Mouse (Mus musculus) CD4-positive, CD25-positive, alpha-beta regulatory T cell, adult 4 months (primary cell): Measurements from ENCODE around the gene Art5. TPM values are rescaled to one million over a fixed set of nuclear protein-coding genes. Genes with fewer than 3 reads are reported as not detected.

ENCODE experiments used
- ATAC-seq: one replicate; pipeline ENCODE4 v1.8.0; 2017
- polyA plus RNA-seq, 2 experiments: library from polyadenylated mRNA; unstranded; fragments of 100-300 nt; shearing (Covaris generic); gene quantifications; one replicate each; pipeline ENCODE4 v1.2.1; 2017

Gene Art5
- polyA plus RNA-seq = under 1 TPM in 1 of 2 experiments, not detected in 1; 0.93 TPM

DNA sequence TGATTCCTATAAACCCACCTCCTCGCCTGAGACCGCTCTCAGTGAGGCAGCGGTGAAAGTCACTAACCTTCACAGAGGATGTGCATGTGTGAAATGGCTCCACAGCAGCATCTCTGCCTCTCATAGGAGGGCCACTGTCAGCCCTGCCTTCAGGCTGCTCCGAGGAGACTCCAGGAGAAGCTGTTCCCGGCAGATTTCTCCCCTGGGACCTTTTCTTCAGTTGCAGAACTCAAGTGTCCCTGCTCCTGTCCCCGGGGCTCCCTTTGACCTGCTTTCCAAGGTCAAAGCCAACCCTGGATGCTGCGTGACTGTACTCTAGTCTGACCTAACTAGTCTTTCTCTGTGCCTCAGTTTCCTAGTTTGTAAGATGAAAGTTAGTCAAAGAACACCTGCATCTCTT, at the start of gene Art5:
Gene Art5, minus strand, starts transcription at position 319 of the 400 bp plus-strand sequence.
- ATAC-seq = no peak

DNA sequence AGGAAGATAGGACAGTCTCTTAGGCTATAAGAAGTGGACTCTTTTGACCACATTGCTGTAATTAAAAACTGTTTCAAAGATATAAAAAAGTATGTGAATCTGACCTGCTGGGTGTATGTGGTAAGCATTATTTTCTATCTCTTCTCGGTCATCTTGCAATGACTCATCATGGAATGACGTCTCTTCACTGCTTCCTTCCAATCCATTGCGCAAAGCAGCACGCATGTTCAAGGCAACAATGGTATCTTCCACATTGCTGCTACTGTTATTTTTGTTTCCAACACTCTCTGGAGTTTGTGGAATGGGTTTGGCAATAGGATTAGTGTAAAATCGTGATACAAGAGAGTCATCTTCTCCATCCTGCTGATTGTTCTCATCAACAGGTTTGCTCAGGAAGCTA, 44.4 kb upstream of the Art5 start:
- no peak for ATAC-seq

DNA sequence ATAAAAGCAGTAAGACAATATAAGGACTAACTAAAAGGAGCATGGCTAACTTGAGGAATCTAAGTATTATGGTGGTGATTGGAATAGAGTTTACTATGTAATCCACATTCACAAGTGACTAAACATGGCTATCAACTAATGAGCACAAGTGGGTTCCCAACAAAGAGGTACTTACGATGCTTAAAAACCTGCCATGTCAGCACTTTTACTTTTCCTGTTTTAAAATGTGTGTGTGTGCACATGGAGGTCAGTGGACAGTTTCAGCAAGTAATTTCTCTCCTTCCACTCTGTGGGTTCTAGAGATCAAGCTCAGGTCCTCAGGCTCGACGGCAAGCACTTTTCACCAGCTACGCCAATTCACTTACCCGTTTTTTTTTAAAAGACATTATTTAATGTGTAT, 28.6 kb upstream of the Art5 start:
- no peak for ATAC-seq

DNA sequence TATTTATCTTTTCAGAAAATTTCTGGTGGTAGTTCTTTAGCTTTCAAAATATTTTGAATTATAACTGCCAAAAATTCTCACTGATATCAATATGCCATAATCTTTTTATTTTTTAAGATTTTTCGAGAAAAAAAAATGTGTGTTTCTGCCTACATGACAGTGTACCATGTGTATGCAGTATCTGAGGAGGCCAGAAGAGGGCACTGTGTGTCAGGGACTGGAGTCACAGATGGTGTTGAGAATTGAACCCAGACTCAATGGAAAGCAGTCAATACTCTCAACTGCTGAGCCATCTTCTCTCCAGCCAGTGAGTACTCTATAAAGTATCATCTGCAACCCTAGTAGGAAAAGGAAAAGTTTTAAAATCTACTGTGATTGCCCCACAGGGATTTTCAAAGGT, 28.2 kb upstream of the Art5 start:
- no peak for ATAC-seq

DNA sequence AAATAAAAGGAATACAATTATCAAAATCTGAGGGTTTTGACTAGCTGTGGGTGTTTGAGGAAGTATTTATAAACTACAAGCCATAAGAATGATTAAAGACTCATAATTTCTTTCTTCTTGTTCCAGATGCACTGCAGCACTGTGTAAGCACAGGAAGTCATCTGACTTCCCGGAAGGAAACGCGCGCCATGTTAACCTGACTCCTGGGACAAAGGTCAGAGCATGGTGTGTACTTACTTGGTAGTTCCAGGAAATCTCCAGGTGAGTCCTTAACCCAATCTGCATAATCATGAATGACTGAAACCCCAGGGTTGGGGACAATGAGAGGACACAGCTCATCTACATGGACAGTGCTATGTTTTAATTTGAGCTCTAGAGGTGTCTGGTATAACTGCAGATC, 23.1 kb upstream of the Art5 start:
- ATAC-seq = no peak

DNA sequence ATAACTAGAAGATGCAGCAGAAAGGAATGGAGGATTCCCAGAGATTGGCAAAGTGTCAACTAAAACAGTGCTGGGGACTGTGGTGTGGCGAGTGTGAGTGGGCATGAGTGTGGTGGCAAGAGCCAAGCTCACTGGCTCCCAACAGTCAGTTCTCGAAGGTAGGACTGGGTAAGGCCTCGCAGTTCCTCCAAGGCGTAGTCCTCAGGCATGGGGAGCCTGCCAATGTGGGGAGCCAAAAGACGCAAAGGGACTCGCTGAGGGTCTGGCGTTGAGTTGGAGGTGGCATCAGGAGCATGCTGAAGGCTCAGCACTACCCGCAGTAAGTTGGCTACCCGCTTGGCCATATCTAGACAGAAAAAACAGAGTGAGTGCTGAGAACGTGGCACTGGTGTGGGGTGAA, 11.0 kb upstream of the Art5 start:
- no peak for ATAC-seq

DNA sequence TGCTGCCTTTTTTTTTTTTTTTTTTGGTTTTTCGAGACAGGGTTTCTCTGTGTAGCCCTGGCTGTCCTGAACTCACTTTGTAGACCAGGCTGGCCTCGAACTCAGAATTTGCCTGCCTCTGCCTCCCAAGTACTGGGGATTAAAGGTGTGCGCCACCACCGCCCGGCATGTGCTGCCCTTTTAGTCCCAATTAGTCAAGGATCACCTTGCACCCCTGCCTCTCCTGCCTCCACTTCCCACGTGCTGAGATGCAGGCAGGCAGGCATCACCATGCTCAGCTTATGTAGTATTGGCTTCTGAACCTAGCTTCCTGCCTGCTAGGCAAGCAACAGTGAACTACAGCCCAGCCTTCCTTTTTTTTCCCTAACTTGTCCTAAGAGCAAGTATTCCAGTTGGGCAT, 8.1 kb upstream of the Art5 start:
- ATAC-seq = no peak

DNA sequence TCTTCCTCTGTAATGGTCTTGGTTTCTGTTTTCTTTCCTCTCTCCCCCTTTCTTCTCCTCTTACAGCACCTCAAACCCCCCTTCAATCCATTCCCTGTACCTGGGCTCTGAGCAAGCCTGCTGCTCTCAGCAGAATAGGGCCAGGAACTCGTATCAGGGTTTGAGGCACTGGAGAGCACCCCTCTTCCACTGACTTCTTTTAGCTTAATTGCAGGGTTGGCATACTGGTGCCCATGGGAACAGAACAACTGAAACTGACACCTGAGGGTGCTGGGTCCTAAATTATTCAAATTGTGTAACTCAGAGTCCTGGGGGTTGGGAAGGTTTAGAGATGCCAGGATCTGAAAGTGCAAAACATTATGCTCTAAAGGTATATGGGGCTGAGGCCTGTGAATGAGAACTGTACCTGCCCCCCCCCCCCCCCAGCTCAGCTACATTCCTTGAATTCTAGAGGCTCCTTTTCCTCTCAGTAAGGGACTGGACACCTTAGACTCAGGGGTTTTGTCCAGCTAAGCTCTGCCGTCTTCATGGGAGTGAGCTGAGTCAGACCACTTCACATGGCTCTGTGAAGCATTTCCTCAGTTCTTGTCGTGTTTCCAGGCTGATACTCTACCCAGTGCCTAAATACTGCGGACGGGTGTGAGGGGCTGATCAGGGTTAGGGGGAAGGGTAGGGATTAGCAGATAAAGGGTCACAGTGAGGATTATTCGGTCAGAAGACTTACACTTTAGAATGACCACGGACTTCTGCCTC, 7.5 kb upstream of the Art5 start, which contains the start of gene Chrna10:
Gene Chrna10, minus strand, starts transcription at position 250 of the 753 bp plus-strand sequence.
- no peak for ATAC-seq

DNA sequence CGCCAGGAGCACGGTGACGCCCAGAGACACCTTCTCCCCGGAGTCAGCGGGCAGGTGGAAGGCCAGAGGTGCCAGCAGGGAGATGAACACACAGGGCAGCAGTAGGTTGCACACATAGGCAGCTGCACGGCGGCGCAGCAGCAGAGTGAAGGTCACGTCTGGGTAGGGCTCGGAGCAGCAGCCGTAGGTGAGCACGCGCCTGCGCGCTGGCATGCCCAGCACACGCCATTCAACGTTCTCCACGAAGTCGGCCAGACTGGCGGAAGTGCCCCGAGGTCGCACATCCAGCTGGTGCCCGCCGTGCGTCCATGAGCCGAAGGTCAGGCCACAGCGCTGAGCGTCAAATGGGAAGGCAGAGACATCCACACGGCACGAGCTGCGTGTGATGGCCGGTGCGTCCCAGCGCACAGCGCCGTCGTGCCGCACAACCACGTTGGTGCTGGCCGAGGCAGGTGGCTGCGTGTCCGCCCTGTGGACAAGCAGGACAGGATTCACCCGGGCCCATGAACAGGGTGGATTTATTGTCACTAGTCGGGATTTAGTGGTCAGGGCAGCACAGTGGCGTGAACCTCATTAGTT, 4.0 kb upstream of the Art5 start:
- no peak for ATAC-seq

DNA sequence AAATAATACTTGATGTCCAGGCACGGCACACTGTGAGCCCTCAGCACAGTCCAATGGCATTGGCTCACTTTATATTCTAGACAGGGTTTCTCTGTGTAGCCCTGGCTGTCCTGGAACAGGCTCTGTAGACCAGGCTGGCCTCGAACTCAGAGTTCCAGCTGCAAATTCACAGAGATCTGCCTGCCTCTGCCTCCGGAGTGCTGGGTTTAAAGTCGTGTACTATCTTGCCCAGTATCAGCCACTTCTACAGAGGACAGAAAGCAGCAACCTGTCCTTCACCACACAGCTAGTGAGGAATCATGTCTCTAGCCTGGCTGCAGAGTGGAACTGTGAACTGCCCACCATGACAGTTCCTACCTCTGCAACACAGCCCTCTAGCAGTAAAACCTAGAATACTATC, 457 bp upstream of the Art5 start:
- ATAC-seq = no peak

DNA sequence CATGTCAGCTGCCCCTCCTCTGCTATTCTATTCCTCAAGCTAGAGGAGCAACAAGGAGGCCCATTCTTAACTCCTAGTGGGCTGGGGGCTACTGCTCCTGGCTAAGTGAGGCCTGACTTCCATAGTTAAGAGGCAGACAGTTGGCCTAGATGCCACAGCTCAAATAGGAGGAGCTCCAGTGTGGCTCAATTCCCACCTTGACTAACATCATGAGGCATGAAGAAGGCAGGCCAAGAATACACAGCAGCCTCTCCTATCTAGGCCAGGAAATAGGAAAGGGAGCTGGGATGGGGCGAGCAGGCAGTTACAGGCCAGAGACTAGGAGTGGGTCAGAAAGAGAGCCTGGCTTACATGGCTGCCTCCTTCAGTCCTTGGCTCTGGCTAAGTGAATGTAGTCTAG, 1.1 kb downstream of the Art5 start:
- ATAC-seq = no peak

DNA sequence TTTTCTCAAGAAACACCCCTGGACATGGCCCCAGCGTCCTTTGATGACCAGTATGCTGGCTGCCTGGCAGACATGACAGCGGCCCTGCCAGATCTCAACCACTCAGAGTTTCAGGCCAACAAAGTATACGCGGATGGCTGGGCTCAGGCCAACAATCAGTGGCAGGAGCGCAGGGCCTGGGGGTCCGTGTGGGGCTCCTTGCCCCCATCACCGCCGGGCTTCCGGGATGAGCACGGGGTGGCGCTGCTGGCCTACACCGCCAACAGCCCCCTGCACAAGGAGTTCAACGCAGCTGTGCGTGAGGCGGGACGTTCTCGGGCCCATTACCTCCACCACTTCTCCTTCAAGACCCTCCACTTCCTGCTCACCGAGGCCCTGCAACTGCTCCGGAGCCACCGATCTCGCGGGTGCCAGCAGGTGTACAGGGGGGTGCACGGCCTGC, 2.6 kb downstream of the Art5 start:
- ATAC-seq = no peak

DNA sequence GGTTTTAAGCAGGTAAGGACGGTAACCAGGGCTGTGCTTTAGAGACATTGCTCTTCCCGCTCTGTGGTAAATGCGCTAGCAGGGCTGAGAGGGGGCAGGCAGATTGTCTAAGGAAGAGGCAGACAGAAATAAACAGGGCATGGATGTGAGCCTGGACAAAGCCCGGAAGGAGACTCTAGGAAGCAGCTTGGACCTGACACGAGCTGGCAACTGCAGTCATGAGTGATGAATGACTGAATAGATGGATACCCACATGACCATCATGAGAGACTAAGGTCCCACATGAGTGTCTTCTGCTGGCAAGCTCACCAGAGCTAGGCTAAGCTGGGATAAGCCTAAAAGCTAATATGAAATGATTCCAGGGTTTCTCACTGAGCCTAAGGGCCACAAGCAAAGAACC, 5.2 kb downstream of the Art5 start:
- no peak for ATAC-seq

DNA sequence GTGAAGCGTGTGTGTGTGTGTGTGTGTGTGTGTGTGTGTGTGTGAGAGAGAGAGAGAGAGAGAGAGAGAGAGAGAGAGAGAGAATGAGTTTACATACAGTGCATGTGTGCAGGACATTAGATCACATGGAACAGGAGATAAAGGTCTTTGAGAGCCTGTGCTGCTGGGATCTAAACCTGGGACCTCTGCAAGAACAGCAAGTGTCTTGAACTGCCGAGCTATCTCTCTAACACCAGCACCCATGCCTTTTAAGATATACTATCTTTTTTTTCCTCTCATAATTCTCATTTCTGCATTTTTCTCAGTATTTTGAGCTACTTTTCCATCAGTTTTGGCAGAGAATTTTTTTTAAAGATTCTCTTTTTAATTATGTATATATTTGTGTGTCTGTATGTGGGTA, 5.7 kb downstream of the Art5 start:
- ATAC-seq = no peak

DNA sequence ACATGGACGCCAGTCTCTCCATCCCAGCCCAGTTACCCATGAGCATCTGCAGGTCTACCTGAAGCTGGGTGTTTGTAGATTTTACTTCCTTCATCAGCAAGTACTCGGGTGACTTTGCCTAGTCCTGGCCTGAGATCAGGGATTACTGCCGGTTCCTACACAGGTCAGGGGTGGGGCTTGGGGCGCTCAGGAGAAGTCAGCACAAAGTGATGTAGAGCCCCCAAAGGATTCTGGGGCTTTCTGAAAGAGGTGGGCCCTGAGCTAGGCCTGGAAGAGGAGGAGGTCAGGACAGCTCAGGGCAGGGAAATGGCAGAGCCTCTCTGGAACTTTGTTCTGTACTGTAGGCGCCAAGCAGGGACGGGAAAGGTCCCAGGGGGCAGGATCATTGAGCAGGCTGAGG, 6.6 kb downstream of the Art5 start:
- no peak for ATAC-seq

DNA sequence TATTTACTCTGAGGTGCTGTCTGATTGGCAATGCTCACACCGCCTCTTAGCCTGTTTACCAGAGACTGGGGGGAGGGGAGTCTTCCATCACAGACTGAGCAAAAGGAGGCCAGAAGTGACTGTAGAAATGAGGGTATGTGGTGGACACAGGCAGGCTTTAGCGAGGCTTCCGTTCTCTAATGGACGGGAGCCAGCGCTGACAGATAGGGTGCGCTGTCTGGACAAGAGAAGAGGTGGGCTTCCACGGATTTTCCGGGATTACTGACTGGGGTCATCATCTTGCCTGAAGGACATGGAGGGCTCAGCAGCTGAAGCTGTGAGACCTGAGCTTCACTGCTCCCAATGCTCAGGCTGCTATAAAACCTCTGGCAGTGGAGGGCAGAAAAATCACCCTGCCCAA, 7.0 kb downstream of the Art5 start:
- no peak for ATAC-seq

DNA sequence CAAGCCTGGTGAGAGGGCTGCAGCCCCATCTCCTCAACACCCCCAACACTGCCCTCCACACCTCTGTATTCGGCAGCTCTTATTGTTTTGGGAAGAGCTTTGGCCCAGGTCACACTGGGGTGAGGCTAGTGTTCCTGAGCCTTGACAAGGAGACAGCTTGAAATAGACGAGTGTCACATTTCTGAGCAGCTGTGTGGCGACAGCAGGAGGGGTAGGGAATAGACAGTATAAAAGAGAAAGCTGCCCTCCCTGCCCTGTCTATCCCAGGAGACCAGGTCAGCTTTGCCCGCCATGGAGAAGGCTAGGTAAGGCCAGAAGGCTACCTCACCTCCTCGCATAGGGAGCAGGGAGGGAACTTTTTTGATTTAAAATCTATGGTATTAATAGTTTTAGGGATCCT, 7.8 kb downstream of the Art5 start, which contains the start of gene Art1:
Gene Art1, plus strand, starts transcription at position 257 of the 400 bp plus-strand sequence.
- ATAC-seq = no peak

DNA sequence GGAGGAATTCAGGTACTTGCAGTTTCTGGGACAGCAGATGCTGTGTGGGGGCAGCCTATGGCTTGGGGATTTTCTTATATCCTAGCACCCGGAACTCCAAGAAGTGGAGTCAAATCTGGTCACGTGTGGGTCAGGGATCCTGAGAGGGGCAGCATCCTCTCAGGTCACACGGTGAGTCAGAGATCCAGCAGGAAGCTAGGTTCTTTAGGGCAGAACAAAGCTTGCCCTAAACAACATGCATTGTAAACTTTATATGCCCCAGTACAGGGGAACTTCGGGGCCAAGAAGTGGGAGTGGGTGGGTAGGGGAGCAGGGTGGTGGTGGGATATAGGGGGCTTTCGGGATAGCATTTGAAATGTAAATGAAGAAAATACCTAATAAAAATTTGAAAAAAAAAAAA, 8.4 kb downstream of the Art5 start:
- no peak for ATAC-seq

DNA sequence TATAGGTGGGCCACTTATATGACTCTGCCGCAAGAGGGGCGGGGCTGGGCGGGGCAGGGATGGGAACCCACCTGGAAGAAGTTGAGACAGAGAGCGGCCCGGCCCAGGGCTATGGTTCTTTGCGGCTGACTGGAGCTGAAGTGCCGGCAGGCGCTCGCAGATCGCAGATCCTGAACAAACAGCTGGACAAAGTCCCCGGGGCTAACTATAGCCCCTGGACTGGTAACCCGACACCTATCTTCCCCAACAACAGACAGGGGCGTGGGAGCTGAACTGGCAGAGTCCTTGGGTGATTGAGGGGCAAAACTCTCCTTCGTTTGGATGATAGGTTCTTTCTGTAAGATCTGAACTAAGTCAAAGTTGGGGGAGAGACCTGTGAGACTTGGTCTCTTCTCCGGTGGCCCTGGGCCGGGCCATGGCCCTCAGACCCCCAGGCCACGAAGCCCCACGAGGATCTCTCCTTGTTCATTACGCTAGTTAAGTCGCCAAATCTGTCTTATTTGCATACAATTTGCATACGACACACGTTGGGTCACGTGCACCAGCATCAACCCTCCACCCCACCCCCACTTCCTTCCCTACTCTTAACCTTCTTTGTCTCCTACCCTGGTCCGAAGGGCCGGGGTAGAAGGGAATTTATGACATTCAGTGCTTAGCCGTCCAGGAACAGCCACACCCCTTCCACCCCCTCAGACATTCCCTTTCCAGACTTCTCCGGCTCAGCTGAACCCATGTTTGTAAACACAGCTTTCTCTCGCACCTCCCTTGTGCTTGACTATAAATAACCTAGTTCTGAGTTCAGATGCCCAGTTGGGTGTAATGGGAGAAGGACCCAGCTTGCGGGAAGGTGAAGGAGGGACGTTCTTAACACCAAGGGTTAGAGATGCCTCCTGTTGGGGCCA, 9.3 kb downstream of the Art5 start:
- ATAC-seq = peak; percentile 96

DNA sequence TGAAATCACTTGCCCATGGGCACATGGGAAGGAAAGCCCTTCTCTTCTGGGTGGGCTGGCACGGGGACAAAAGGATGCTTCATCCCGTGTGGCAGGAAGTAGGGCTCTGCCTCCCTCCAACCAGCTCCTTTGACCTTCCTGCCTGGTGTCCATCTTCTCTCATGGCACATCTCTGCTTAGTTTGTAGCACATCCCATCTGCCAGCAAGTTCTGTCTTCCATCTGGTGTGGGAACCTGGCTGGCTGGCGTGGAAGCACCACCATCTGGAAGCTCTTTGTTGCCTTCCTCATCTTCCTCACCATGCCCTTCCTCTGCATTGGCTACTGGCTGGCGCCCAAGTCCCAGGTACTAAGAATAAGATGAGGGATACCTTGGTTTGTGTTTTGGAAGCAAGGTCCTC, 22.0 kb downstream of the Art5 start:
- no peak for ATAC-seq

DNA sequence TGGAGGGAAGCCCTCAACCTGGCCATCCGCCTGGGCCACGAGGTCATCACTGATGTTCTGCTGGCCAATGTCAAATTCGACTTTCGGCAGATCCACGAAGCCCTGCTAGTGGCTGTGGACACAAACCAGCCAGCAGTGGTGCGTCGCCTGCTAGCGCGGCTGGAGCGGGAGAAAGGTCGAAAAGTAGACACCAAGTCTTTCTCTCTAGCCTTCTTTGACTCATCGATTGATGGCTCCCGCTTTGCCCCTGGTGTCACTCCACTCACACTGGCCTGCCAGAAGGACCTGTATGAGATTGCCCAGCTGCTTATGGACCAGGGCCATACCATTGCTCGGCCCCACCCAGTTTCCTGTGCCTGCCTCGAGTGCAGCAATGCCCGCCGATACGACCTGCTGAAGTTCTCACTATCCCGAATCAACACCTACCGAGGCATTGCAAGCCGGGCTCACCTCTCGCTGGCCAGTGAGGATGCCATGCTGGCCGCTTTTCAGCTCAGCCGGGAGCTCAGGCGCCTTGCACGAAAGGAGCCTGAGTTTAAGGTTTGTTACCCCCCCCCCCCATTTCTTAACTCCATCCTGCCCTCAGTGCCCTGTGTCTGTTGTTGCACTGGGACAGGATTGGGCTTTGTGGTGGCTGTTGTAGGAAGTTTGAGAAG, 25.1 kb downstream of the Art5 start:
- ATAC-seq = no peak

DNA sequence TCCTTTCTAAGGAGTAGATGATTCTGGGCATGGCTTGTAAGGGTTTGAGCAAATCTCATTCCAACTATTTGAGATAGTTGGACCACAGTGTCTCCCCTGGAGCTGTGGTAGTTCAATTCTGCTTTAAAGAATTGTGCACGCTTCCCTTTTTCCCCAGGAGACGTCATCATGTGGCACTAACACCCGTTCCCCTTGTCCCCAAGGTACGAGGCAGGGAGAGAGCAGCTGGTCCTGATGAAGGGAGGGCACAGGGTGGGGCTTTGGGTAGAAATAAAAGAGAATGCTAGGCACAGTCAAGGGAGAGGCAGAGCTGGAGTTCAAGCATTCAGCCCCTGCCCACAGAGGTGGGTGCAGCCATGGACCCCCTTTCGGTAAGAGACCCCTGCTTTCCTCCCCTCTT, 26.5 kb downstream of the Art5 start, which contains the start of gene Trpc2:
Gene Trpc2, plus strand, starts transcription at position 301 of the 400 bp plus-strand sequence.
- ATAC-seq = no peak

DNA sequence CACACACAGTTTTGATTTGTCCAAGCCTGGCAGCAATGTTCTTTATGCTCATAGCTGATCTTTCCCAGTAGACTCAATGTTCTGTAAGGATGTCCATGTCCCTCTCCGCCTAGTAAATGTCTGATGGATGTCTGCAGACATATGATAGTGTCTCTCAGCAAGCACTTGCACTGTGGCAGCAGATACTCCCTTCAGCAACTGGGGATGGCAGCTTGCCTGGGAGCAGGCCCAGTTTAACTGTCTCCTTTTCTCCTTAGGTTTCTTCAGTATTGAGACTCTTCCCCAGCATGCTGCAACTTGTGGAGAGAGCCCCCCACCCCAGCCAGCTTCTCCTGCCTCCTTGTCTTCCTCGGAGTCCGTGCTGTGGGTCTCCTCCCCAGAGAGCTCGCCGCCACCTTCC, 27.5 kb downstream of the Art5 start:
- ATAC-seq = no peak
